Mouse (Mus musculus): ENCODE results near the gene Cisd3. TPM values are rescaled to one million over a fixed set of nuclear protein-coding genes. Genes with fewer than 3 reads are reported as not detected.
"Not testable (repeated sequence)": the region's sequence is repeated elsewhere in the genome, so short reads cannot be mapped to it uniquely, and the experiment has no call there.

Gene Cisd3
- polyA plus RNA-seq, 1 experiment from 2014 or later: 79.9 TPM

DNA sequence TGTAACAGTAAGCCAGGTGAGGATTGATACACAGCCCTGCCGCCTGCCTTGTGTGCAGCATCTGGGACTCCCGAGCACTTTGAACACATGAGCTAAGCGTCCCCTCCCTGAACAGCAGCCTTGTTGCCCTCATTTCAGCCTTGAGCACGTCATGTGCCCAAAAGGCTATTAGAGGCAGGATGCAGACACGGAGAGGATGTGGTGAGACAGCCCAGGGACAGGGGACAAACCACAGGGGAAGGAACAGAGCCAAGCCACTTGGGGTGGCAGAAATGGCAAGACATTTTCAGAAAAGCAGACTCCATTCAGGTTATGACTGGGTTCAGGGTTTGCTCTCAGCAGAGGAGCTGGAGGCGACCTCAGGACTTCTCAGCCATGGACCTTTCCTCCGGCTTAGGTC lies 42.7 kb downstream of the Cisd3 start:
- Histone ChIP-seq H3K27me3 (replicated peaks) (no peaks in the 10 kb centered on the region), H3K4me3 (replicated peaks) (no peak overlapping the region), H3K27ac (no peak overlapping the region), H3K36me3 (peaks cover 23% of the 10 kb centered on the region), H3K9ac (no peak overlapping the region), H3K4me2 (replicated peaks) (no peak overlapping the region), H3K9me3 (no peaks in the 10 kb centered on the region), H3K4me1 (replicated peaks) (no peaks in the 10 kb centered on the region)
- 64% methylated on average over 7 of the region's 7 CpGs for WGBS
- no peak for ATAC-seq

DNA sequence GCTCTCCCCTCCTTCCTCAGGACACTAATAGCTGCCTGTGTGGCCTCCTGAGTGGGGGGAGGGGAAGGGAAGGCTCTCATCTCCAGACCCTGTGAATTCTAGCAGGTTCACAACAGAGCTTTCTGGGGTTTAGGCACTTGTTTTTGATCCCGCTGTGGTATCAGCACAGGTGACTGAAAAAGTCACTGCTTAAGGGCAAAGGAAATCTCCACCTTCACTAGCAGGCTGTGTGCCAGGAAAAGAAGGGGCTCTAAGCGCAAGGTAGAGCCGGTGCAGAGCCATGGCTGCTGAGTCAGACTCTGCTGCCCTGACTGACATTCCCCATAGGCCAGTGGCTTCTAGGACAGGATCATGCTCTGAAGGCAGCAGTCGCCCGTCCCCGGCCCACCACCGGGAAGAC lies 43.1 kb downstream of the Cisd3 start:
- no peak for ATAC-seq
- H3K9ac ChIP-seq: no peak overlapping the region
- no peak overlapping the region for H3K27ac ChIP-seq
- H3K27me3 ChIP-seq (replicated peaks): no peaks in the 10 kb centered on the region
- WGBS: 81% methylated on average over 7 of the region's 7 CpGs
- no peak overlapping the region for H3K4me3 ChIP-seq (replicated peaks)
- no peaks in the 10 kb centered on the region for H3K4me1 ChIP-seq (replicated peaks)
- H3K9me3 ChIP-seq: no peaks in the 10 kb centered on the region
- H3K36me3 ChIP-seq: peaks cover 23% of the 10 kb centered on the region
- H3K4me2 ChIP-seq (replicated peaks): no peak overlapping the region

DNA sequence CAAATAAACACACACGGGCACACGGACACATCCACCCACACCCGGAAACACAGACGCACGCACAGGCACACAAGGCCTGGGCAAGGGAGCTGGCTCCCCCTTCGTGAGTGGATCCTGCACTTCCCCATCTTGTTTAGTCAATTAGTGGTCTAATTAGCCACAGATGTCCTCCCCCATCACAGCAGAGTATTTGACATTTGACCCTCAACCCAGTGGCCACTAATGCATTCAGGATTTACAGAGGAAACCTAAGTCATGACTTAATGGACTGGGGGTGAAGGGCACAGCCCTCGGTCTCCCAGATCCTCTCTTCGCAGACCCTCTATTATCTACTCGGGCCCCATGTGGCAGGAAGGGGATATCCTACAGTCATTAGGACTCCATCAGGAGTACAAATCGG lies 48.1 kb downstream of the Cisd3 start:
- H3K4me1 ChIP-seq (replicated peaks): no peaks in the 10 kb centered on the region
- no peak overlapping the region for H3K9ac ChIP-seq
- H3K27ac ChIP-seq: no peak overlapping the region
- 40% methylated on average over 10 of the region's 10 CpGs for WGBS
- H3K27me3 ChIP-seq (replicated peaks): no peaks in the 10 kb centered on the region
- no peak for ATAC-seq
- no peak overlapping the region for H3K4me3 ChIP-seq (replicated peaks)
- H3K4me2 ChIP-seq (replicated peaks): no peak overlapping the region
- H3K36me3 ChIP-seq: peaks cover 2% of the 10 kb centered on the region; the same call in 1 of the 2 replicates
- H3K9me3 ChIP-seq: no peaks in the 10 kb centered on the region

DNA sequence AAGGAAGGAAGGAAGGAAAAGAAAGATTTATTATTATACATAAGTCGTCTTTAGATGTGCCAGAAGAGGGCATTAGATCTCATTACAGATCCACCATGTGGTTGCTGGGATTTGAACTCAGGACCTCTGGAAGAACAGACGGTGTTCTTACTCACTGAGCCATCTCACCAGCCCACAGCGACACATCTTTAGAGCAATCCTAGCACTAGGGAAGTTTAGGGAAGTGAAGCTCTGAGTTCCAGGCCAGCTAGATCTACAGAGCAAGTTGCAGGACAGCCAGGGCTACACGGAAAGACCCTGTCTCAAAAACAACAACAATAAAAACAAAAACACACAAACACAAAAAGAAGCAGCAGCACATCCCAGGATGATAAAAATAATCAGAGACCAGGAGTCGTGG lies 49.2 kb downstream of the Cisd3 start:
- not testable (repeated sequence) for H3K9ac ChIP-seq; H3K36me3 ChIP-seq; H3K27ac ChIP-seq; H3K4me1 ChIP-seq (replicated peaks); ATAC-seq; H3K4me2 ChIP-seq (replicated peaks); H3K9me3 ChIP-seq; H3K27me3 ChIP-seq (replicated peaks); H3K4me3 ChIP-seq (replicated peaks)
- 85% methylated on average over 5 of the region's 5 CpGs for WGBS

DNA sequence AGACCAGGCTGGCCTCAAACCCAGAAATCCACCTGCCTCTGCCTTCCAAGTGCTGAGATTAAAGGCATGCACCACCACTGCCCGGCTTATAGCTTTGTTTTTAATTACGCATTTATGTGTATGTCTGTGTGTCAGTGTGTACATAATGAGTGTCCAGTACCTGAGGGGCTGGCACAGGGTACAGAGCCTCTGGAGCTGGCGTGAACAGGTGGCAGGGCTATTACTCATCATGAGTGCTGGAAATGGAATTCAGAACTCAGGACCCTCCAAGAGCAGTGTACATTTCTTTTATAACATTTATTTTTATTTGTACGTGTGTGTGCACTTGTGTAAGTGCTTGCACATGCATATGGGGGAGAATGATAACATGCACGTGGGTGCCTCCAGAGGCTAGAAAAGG lies 51.0 kb downstream of the Cisd3 start:
- no peaks in the 10 kb centered on the region for H3K9me3 ChIP-seq
- no peaks in the 10 kb centered on the region for H3K27me3 ChIP-seq (replicated peaks)
- no peak overlapping the region for H3K9ac ChIP-seq
- no peak overlapping the region for H3K4me2 ChIP-seq (replicated peaks)
- no peaks in the 10 kb centered on the region for H3K36me3 ChIP-seq
- 0 out of 2 replicates have a peak, but pooled peaks cover 3% of the 10 kb centered on the region for H3K4me1 ChIP-seq (replicated peaks)
- 86% methylated on average over 5 of the region's 5 CpGs for WGBS
- no peak overlapping the region for H3K27ac ChIP-seq
- ATAC-seq: no peak
- H3K4me3 ChIP-seq (replicated peaks): no peak overlapping the region

DNA sequence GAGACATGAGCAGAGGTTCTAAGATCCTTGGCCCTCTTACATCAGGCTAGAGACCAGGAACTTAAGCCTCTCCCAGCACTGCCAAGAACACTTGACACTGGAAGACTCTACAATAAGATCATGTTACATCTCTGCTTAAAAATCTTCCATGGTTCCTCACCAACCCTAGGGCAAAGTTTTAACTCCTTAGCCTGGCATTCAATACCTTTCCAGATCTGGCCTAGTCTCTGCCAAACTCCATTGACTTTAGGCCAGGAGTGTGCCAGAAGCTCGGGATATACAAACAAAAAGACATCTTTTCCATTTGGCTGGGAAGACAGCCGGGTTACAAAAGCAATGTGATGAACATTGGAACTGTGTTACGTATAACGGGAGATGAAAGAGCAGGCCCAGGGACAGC lies 52.0 kb downstream of the Cisd3 start:
- H3K4me3 ChIP-seq (replicated peaks): no peak overlapping the region
- no peaks in the 10 kb centered on the region for H3K27me3 ChIP-seq (replicated peaks)
- no peak overlapping the region for H3K9ac ChIP-seq
- no peak overlapping the region for H3K4me2 ChIP-seq (replicated peaks)
- no peak for ATAC-seq
- no peaks in the 10 kb centered on the region for H3K36me3 ChIP-seq
- no peak overlapping the region for H3K27ac ChIP-seq
- no peaks in the 10 kb centered on the region for H3K9me3 ChIP-seq
- H3K4me1 ChIP-seq (replicated peaks): peaks cover 4% of the 10 kb centered on the region; the same call in 1 of the 2 replicates
- WGBS: 69% methylated on average over 4 of the region's 4 CpGs

Other genes with a start within 250 kb of the Cisd3 start
- 0.47 and 0.55 TPM in 2 replicates for gene 4933428G20Rik, start 185.5 kb upstream of the Cisd3 start, polyA plus RNA-seq (2015; fragmentation: Nextera tagmentation; extraction: Ambion mirVana)
- 0.24 and 0.25 TPM in 2 replicates for gene Srcin1, start 109.6 kb upstream of the Cisd3 start, polyA plus RNA-seq (2015; fragmentation: Nextera tagmentation; extraction: Ambion mirVana)
- gene Epop, start 56.1 kb upstream of the Cisd3 start, polyA plus RNA-seq (2015; fragmentation: Nextera tagmentation; extraction: Ambion mirVana): 2.7 and 3.7 TPM in 2 replicates
- gene Mllt6, start 22.4 kb upstream of the Cisd3 start, polyA plus RNA-seq (2015; fragmentation: Nextera tagmentation; extraction: Ambion mirVana): 1.9 and 2.4 TPM in 2 replicates
- gene Pcgf2, start 14.7 kb downstream of the Cisd3 start, polyA plus RNA-seq (2015; fragmentation: Nextera tagmentation; extraction: Ambion mirVana): 12.7 and 12.8 TPM in 2 replicates
- 426 and 480 TPM in 2 replicates for gene Psmb3, start 17.6 kb downstream of the Cisd3 start, polyA plus RNA-seq (2015; fragmentation: Nextera tagmentation; extraction: Ambion mirVana)
- gene Pip4k2b, start 58.9 kb downstream of the Cisd3 start, polyA plus RNA-seq (2015; fragmentation: Nextera tagmentation; extraction: Ambion mirVana): 1.0 and 1.2 TPM in 2 replicates
- 13.3 and 13.4 TPM in 2 replicates for gene Cwc25, start 80.7 kb downstream of the Cisd3 start, polyA plus RNA-seq (2015; fragmentation: Nextera tagmentation; extraction: Ambion mirVana)
- gene 1700001P01Rik, start 90.1 kb downstream of the Cisd3 start, polyA plus RNA-seq (2015; fragmentation: Nextera tagmentation; extraction: Ambion mirVana): 0.24 TPM in 1 of 2 replicates, not detected in the other
- 530 and 606 TPM in 2 replicates for gene Rpl23, start 96.6 kb downstream of the Cisd3 start, polyA plus RNA-seq (2015; fragmentation: Nextera tagmentation; extraction: Ambion mirVana)
- gene Lasp1, start 113.2 kb downstream of the Cisd3 start, polyA plus RNA-seq (2015; fragmentation: Nextera tagmentation; extraction: Ambion mirVana): 123 and 126 TPM in 2 replicates
- gene B230217C12Rik, start 155.0 kb downstream of the Cisd3 start, polyA plus RNA-seq (2015; fragmentation: Nextera tagmentation; extraction: Ambion mirVana): 5.2 and 5.3 TPM in 2 replicates
- 0.65 and 0.68 TPM in 2 replicates for gene Fbxo47, start 198.3 kb downstream of the Cisd3 start, polyA plus RNA-seq (2015; fragmentation: Nextera tagmentation; extraction: Ambion mirVana)

Data from intestine, embryonic 15.5 days (tissue).